8 mouse cellular contexts compared by ENCODE assay signal in genomic region chr13:30259912-30260560, GRCm38 (mm10).
DNase-seq lines count a peak whose midpoint lies in the region; ATAC-seq lines count a peak whose summit lies in the region.

No protein-coding gene starts in this region.

- H3K4me3 ChIP-seq in intestine, embryonic 16.5 days (ENCODE audit: low read length): no peak overlapping the region
- H3K4me3 ChIP-seq in midbrain, embryonic 15.5 days: no peak overlapping the region

- no peak overlapping the region for H3K27ac ChIP-seq in intestine, embryonic 16.5 days (ENCODE audit: low read length)
- no peak overlapping the region for H3K27ac ChIP-seq in midbrain, embryonic 15.5 days

- H3K9ac ChIP-seq in intestine, embryonic 16.5 days (ENCODE audit: low read depth, low read length): no peak overlapping the region
- no peak overlapping the region for H3K9ac ChIP-seq in midbrain, embryonic 15.5 days

- H3K9me3 ChIP-seq in intestine, embryonic 16.5 days (ENCODE audit: control insufficient read depth, low read length): no peaks in the 10 kb centered on the region
- no peaks in the 10 kb centered on the region for H3K9me3 ChIP-seq in midbrain, embryonic 15.5 days

- H3K4me1 ChIP-seq in intestine, embryonic 16.5 days (ENCODE audit: control insufficient read depth, insufficient read depth, low read length): no peaks in the 10 kb centered on the region
- no peaks in the 10 kb centered on the region for H3K4me1 ChIP-seq in midbrain, embryonic 15.5 days

- H3K36me3 ChIP-seq in intestine, embryonic 16.5 days (ENCODE audit: control insufficient read depth, insufficient read depth, low read length): no peaks in the 10 kb centered on the region
- H3K36me3 ChIP-seq in midbrain, embryonic 15.5 days (replicated peaks): no peaks in the 10 kb centered on the region

- H3K4me2 ChIP-seq in intestine, embryonic 16.5 days (ENCODE audit: low read depth, low read length): no peak overlapping the region
- no peak overlapping the region for H3K4me2 ChIP-seq in midbrain, embryonic 15.5 days

- peak; percentile 50 to 55 for DNase-seq in urinary bladder, adult 18-20 months (ENCODE audit: low spot score in 2 of 2)
- no peak for DNase-seq in urinary bladder, adult 2 months (ENCODE audit: low spot score)
- DNase-seq in gastrocnemius, adult 8-10 months (ENCODE audit: low spot score in 2 of 2): peak; percentile 35 to 48
- peak; percentile 64 to 73 for DNase-seq in left cerebral cortex, postnatal 36 days (ENCODE audit: low spot score in 2 of 2)
- DNase-seq in spleen, postnatal 10 days (ENCODE audit: low spot score in 2 of 2): peak; percentile 33 to 69

- intact Hi-C loops in left cerebral cortex, postnatal 36 days (cut with DNase I): loop anchor here (2.0 to 5.0 kb wide), 2 partner anchors 167 to 403 kb away; partner anchors contain the start of gene Cdkal1

- WGBS in intestine, embryonic 16.5 days: 12% methylated on average over 8 of the region's 8 CpGs
- 12% methylated on average over 8 of the region's 8 CpGs for WGBS in midbrain, embryonic 15.5 days

- H3K27me3 ChIP-seq in intestine, embryonic 16.5 days (replicated peaks; ENCODE audit: control insufficient read depth, insufficient read depth, low read length): no peaks in the 10 kb centered on the region
- no peaks in the 10 kb centered on the region for H3K27me3 ChIP-seq in midbrain, embryonic 15.5 days (replicated peaks)

- ATAC-seq in common myeloid progenitor, adult 5-6 weeks (replicated peaks; ENCODE audit: low read depth, poor library complexity, severe bottlenecking): peak; percentile 70
- peak; percentile 74 for ATAC-seq in intestine, embryonic 16.5 days
- peak; percentile 82 for ATAC-seq in midbrain, embryonic 15.5 days (replicated peaks)
